Mouse (Mus musculus) liver, adult 2 months (tissue): ENCODE data around the gene Zfp111. TPM values are rescaled to one million over a fixed set of nuclear protein-coding genes. Genes with fewer than 3 reads are reported as not detected.
A peak's percentile ranks its signal among the peaks of the same experiment; 100 is the strongest.

Experiments used
- DNase-seq: peaks from one replicate; pipeline ENCODE4 v3.0.0-alpha.2; 2011; ENCODE audit warnings: low read depth, low spot score; ENCODE audit errors: extremely low read depth
- H3K27ac ChIP-seq: fragments of 200-500 bp; replicated peaks from 2 replicates; pipeline ENCODE4 v1.5.1; 2012; ENCODE audit warnings: low read depth, mild to moderate bottlenecking, control low read depth, inconsistent platforms, low read length; ENCODE audit not compliant: insufficient read depth
- H3K27me3 ChIP-seq: fragments of 200-500 bp; 2 replicates; pipeline ENCODE4 v1.6.1; 2012; ENCODE audit warnings: mild to moderate bottlenecking, moderate library complexity, low read length, inconsistent platforms; ENCODE audit not compliant: control insufficient read depth, insufficient read depth
- H3K36me3 ChIP-seq: fragments of 200-500 bp; 2 replicates; pipeline ENCODE4 v1.6.1; 2012; ENCODE audit warnings: low read length, inconsistent platforms; ENCODE audit not compliant: control insufficient read depth, insufficient read depth
- H3K4me1 ChIP-seq: fragments of 200-500 bp; 2 replicates; pipeline ENCODE4 v1.6.1; 2011; ENCODE audit warnings: low read length; ENCODE audit not compliant: control insufficient read depth, insufficient read depth
- H3K4me3 ChIP-seq: fragments of 200-500 bp; 2 replicates; pipeline ENCODE4 v1.5.1; 2011; ENCODE audit warnings: low read depth, mild to moderate bottlenecking, control low read depth, low read length, moderate library complexity; ENCODE audit not compliant: insufficient read depth
- H3K79me2 ChIP-seq: fragments of 200-500 bp; 2 replicates; pipeline ENCODE4 v1.6.1; 2012; ENCODE audit warnings: inconsistent platforms, mild to moderate bottlenecking, low read length, moderate library complexity; ENCODE audit not compliant: control insufficient read depth, insufficient read depth
- H3K9ac ChIP-seq: fragments of 200-500 bp; 2 replicates; pipeline ENCODE4 v1.6.1; 2012; ENCODE audit warnings: low read depth, mild to moderate bottlenecking, control low read depth, inconsistent platforms, low read length
- CTCF ChIP-seq: fragments of 200-500 bp; IDR thresholded peaks from 2 replicates; pipeline ENCODE4 v1.5.1; 2011; ENCODE audit warnings: low read depth, low read length, control low read depth
- POLR2A ChIP-seq: fragments of 200-500 bp; IDR thresholded peaks from 2 replicates; pipeline ENCODE4 v1.6.1; 2011; ENCODE audit warnings: low read length, control low read depth; ENCODE audit not compliant: insufficient read depth; ENCODE audit errors: extremely low read depth
- WGBS: fragments of 180-500 bp; shearing (Covaris S2); methylation state at CpG from one replicate; pipeline ENCODE4 v1.1.7; 2018; 5-methylcytosine and 5-hydroxymethylcytosine counted together
- polyA plus RNA-seq: library from polyadenylated mRNA; depleted of rRNA; stranded (reverse); fragments of >200 nt; gene quantifications from 2 replicates; pipeline ENCODE4 v1.2.3, GENCODE M21; 2012; rRNA removed
- total RNA-seq: library from RNA; depleted of rRNA; stranded (reverse); fragments of >200 nt; gene quantifications from 2 replicates; pipeline ENCODE4 v1.2.3, GENCODE M21; 2014; rRNA removed

Gene Zfp111
- total and polyA plus RNA-seq, 2 experiments: 0.69 to 2.5 TPM

DNA sequence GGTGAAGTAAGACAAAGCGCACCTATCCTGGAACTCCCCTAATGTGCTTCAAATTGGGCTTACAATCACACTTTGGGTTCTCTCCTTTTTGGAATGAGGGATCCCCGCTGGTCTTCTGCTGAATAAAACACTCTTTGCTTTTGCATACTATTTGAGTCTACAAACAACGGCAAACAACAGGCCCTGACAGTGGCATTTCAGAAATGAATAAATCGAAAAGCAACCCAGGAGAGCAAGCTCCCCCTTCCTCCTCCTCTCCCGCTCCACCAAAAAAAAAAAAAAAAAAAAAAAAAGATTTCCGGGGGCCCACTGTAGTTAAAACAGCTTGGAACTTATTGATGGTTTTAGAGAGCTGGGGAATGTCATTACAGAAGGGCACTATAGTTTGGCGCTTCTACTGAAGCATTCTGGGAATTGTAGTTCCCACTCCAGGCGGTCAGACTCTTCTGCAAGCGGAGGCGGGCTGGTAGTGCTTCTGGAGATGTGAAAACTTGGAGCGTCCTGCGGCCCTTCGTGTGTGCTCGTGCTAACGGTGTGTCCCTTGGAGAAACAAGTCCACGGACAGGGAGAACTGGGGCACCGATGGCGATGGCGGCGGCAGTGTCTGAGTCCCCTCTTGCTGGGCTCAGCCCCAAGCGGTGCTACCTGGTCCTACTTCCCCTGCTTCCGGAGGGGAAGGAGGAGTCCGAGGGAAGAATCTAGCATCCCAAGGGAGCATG, 36.5 kb downstream of the Zfp111 start, which contains the start of gene Zfp114:
TSS of gene Zfp114 (plus strand) at position 443 of the 719 bp plus-strand sequence.
- Histone ChIP-seq H3K27ac (no peak within 1 kb of the TSS), H3K4me3 (peak within 1 kb of the TSS; percentile 61), H3K36me3 (no peaks in the 10 kb centered on the region), H3K4me1 (peaks cover 1% of the 10 kb centered on the region; the same call in 1 of the 2 replicates), H3K9ac (peak within 1 kb of the TSS; percentile 26), H3K27me3 (no peaks in the 10 kb centered on the region), H3K79me2 (no peaks in the 10 kb centered on the region)
- TF ChIP-seq CTCF (no peak), POLR2A (no peak)
- WGBS: 13% methylated on average over 23 of the region's 23 CpGs
- peak; percentile 61 for DNase-seq

DNA sequence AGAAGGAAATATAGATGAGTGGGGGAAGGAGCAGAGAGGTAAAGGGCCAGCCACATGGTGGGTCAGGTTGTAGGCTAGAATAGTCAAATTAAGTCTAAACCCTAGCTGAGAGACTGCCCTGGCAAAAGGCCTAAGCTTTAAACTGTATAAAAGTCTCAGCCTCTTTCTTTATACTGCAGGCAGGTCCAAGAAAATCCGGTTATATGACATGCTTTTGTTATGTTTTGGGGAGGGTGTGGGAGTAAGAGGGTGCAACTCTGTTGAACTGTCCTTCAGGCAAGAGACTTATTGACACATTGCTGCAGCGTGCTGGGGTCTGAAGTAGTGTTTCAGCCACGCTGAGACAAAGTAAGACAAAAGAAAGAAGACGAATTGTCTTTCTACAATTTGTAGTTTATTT, 39.1 kb downstream of the Zfp111 start:
- no peaks in the 10 kb centered on the region for H3K27me3 ChIP-seq
- WGBS: 55% methylated on average over 4 of the region's 4 CpGs
- no peak overlapping the region for H3K4me3 ChIP-seq
- no peaks in the 10 kb centered on the region for H3K79me2 ChIP-seq
- peaks cover 1% of the 10 kb centered on the region; the same call in 1 of the 2 replicates for H3K4me1 ChIP-seq
- DNase-seq: no peak
- no peak overlapping the region for H3K9ac ChIP-seq
- TF ChIP-seq POLR2A: no peak
- no peak for TF ChIP-seq CTCF
- no peaks in the 10 kb centered on the region for H3K36me3 ChIP-seq
- H3K27ac ChIP-seq: no peak overlapping the region

DNA sequence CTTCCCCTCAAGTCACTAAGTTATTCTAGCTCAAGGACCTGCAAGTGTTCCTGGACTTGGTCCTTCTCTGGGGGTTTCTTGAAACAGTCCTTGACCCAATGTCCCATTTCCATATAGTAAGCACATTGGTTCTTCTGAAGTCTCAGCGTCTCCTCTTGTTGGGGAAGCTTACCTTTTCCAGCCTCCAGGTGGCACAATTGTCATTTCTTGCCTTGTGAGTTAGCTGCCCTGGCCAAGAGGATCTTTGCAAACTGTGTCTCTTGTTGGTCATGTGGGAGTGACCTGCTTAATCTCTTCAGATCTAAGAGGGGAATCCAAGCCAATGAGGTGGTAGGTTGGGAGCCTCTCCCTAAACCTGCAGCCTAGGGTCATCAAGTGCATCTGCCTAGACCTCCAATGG, 58.0 kb downstream of the Zfp111 start:
- no peak overlapping the region for H3K27ac ChIP-seq
- H3K4me1 ChIP-seq: no peaks in the 10 kb centered on the region
- 14% methylated on average over 1 of the region's 1 CpGs for WGBS
- H3K9ac ChIP-seq: no peak overlapping the region
- H3K36me3 ChIP-seq: no peaks in the 10 kb centered on the region
- peak; percentile 15 for DNase-seq
- H3K79me2 ChIP-seq: no peaks in the 10 kb centered on the region
- H3K27me3 ChIP-seq: no peaks in the 10 kb centered on the region
- TF ChIP-seq CTCF (no peak), POLR2A (no peak)
- H3K4me3 ChIP-seq: no peak overlapping the region

Other genes starting within 250 kb of the Zfp111 start
- not detected in 2 replicates for gene Vmn1r181, start 236.8 kb downstream of the Zfp111 start, total RNA-seq
- not detected in 2 replicates for gene Vmn1r181, start 236.8 kb downstream of the Zfp111 start, polyA plus RNA-seq
- not detected in 2 replicates for gene V1rd19, start 209.8 kb downstream of the Zfp111 start, total RNA-seq
- gene V1rd19, start 209.8 kb downstream of the Zfp111 start, polyA plus RNA-seq: not detected in 2 replicates
- gene Vmn1r183, start 158.2 kb downstream of the Zfp111 start, total RNA-seq: not detected in 2 replicates
- gene Vmn1r183, start 158.2 kb downstream of the Zfp111 start, polyA plus RNA-seq: not detected in 2 replicates
- 8.6 and 9.5 TPM in 2 replicates for gene Zfp180, start 129.5 kb downstream of the Zfp111 start, total RNA-seq
- gene Zfp180, start 129.5 kb downstream of the Zfp111 start, polyA plus RNA-seq: 11.5 and 12.7 TPM in 2 replicates
- gene Zfp112, start 99.1 kb downstream of the Zfp111 start, total RNA-seq: 0.81 and 1.1 TPM in 2 replicates
- 0.42 and 1.1 TPM in 2 replicates for gene Zfp112, start 99.1 kb downstream of the Zfp111 start, polyA plus RNA-seq
- gene Zfp235, start 77.3 kb downstream of the Zfp111 start, total RNA-seq: 6.1 and 7.7 TPM in 2 replicates
- gene Zfp235, start 77.3 kb downstream of the Zfp111 start, polyA plus RNA-seq: 3.3 and 3.8 TPM in 2 replicates
- 0.34 and 0.37 TPM in 2 replicates for gene Zfp114, start 36.4 kb downstream of the Zfp111 start, total RNA-seq
- 0.06 and 0.29 TPM in 2 replicates for gene Zfp114, start 36.4 kb downstream of the Zfp111 start, polyA plus RNA-seq
- 3.1 and 3.6 TPM in 2 replicates for gene Zfp109, start 26.1 kb upstream of the Zfp111 start, total RNA-seq
- 0.98 and 1.3 TPM in 2 replicates for gene Zfp109, start 26.1 kb upstream of the Zfp111 start, polyA plus RNA-seq
- gene Zfp108, start 43.4 kb upstream of the Zfp111 start, total RNA-seq: 2.4 and 2.7 TPM in 2 replicates
- gene Zfp108, start 43.4 kb upstream of the Zfp111 start, polyA plus RNA-seq: 0.38 and 0.61 TPM in 2 replicates
- gene Zfp93, start 59.0 kb upstream of the Zfp111 start, total RNA-seq: 2.9 and 3.6 TPM in 2 replicates
- 1.3 TPM in 2 replicates for gene Zfp93, start 59.0 kb upstream of the Zfp111 start, polyA plus RNA-seq
- 0.94 and 1.8 TPM in 2 replicates for gene Zfp61, start 89.8 kb upstream of the Zfp111 start, total RNA-seq
- 0.48 and 0.50 TPM in 2 replicates for gene Zfp61, start 89.8 kb upstream of the Zfp111 start, polyA plus RNA-seq
- gene Zfp94, start 105.2 kb upstream of the Zfp111 start, total RNA-seq: 2.4 and 2.8 TPM in 2 replicates
- 2.6 and 3.3 TPM in 2 replicates for gene Zfp94, start 105.2 kb upstream of the Zfp111 start, polyA plus RNA-seq
- gene Tescl, start 122.5 kb upstream of the Zfp111 start, total RNA-seq: not detected in 2 replicates
- gene Tescl, start 122.5 kb upstream of the Zfp111 start, polyA plus RNA-seq: not detected in 2 replicates
- gene Lypd5, start 137.8 kb upstream of the Zfp111 start, total RNA-seq: not detected in 2 replicates
- gene Lypd5, start 137.8 kb upstream of the Zfp111 start, polyA plus RNA-seq: not detected in 2 replicates
- 0.20 and 0.83 TPM in 2 replicates for gene Kcnn4, start 158.8 kb upstream of the Zfp111 start, total RNA-seq
- 0.55 and 0.66 TPM in 2 replicates for gene Kcnn4, start 158.8 kb upstream of the Zfp111 start, polyA plus RNA-seq
- 3.7 and 5.0 TPM in 2 replicates for gene Smg9, start 188.2 kb upstream of the Zfp111 start, total RNA-seq
- gene Smg9, start 188.2 kb upstream of the Zfp111 start, polyA plus RNA-seq: 11.7 and 17.8 TPM in 2 replicates
- gene Irgc1, start 240.9 kb upstream of the Zfp111 start, total RNA-seq: not detected in 2 replicates
- gene Irgc1, start 240.9 kb upstream of the Zfp111 start, polyA plus RNA-seq: 0.20 TPM in 1 of 2 replicates, not detected in the other